Mouse (Mus musculus): ENCODE measurements around the gene Casp8ap2.

Gene Casp8ap2

DNA sequence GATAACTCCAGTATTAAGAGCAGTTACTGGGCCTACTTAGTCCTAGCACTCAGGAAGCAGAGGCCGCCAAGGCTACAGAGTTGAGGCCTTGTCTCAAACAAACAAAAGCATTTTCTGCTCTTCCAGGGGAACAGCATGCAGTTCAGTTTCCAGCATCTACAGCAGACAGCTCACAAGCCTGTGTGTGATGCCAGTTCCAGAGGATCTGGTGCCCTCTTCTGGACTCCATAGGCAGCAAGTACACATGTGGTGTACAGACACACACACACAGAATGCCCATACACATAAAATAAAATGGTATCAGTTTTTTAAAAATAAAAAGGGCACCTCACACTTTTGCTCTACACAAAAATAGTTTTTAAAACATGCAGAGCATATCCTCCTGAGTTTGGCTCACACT lies 53.0 kb downstream of the Casp8ap2 start:
- no peak for DNase-seq (ENCODE audit: low spot score in 2 of 2)

DNA sequence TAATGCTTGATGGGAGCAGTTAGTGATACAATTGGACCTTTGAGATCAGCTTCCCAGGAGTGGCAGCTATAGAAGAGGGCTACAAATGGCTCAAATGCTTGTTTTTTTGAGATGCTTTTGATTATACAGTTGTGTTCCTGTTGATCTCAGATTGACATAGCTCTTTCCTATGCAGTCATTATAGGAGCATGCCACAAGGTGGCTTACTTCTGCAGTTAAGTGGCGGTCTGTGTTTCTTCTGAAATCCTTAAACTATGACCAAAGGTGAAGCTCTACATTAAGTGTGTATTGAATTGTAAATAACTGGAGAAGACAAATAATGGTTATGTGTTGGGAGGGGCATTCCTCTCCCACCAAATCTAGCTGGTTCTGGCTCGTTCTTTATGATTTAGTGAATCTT lies 54.6 kb downstream of the Casp8ap2 start:
- DNase-seq (ENCODE audit: low spot score in 2 of 2) = no peak

DNA sequence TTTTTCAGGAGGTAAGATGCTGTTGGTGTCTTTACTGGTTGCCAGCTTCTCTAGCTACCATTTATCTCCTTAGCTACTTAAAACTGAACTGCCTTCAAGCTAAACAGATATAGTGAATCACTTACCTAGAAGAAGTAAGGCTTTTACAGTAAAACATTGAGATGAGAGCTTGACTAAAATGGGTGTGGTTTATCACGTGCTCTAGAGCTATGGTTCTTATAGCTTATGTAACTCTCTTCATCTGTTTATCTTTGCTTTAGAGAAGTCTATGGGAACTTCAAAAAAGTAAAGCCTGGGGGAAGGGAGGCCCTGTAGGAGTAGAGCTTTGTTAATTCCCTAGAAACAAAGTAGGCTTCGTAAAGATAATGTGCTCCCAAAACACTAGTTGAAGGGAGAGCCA lies 58.8 kb downstream of the Casp8ap2 start:
- no peak for DNase-seq (ENCODE audit: low spot score in 2 of 2)

DNA sequence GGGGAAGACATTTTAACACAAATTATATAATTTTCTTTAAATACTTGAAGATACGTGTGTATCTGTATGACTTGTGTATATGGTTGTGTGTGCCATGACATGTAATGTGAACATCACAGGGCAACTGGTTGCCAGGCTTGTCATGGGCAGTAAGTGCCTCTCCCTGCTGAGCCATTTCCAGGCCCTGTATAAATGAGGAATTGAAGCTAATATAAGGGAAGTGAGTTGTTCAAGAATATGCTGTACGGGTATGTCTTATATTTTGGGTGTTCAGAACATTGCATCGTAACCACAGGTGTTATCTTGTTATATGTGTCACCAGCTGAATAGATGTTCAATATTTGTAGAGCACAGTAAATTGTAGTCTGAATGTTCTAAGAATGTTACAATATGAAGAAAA lies 62.2 kb downstream of the Casp8ap2 start:
- no peak for DNase-seq (ENCODE audit: low spot score in 2 of 2)

GRCm38 (mm10) chr4:32680843-32681242 lies 65.6 kb downstream of the Casp8ap2 start:
- no peak for DNase-seq (ENCODE audit: low spot score in 2 of 2)

- no peak for DNase-seq (ENCODE audit: low spot score in 2 of 2)
These were observed 67.2 kb downstream of the Casp8ap2 start for GRCm38 (mm10) chr4:32682471-32682870.

GRCm38 (mm10) chr4:32683061-32683582 lies 67.9 kb downstream of the Casp8ap2 start:
- no peak for DNase-seq (ENCODE audit: low spot score in 2 of 2)
